Mouse (Mus musculus): ENCODE data around the gene Prcd. TPM values are rescaled to one million over a fixed set of nuclear protein-coding genes. Genes with fewer than 3 reads are reported as not detected.

Prcd gene
- polyA plus RNA-seq, 1 experiment from 2014 or later, result 0.25 TPM

DNA sequence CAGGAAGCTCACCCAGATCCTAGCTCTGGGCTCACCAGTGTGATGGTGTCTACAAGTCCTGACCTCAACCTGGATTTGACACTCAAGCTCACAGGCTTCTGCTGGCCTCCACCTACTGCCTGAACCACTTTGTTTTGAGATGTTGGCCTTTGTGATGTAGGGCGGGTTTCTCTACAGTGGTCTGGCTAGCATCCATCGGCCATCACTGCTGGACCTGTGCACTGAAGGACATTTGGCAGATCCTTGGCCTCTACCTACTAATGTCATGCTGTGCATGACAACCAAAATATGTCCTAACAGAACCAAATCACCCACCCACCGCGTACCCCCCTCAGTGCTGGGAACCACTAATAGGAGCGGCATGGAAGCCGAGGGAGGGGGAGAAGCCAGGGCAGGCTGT, 25.8 kb downstream of the Prcd start:
- no peak for DNase-seq (ENCODE audit: low spot score)
- no peaks in the 10 kb centered on the region for H3K9me3 ChIP-seq (replicated peaks)
- no peak overlapping the region for H3K4me3 ChIP-seq
- no peaks in the 10 kb centered on the region for H3K27me3 ChIP-seq (ENCODE audit: low read depth, poor library complexity, severe bottlenecking)
- H3K36me3 ChIP-seq, result peaks cover 96% of the 10 kb centered on the region
- H3K4me1 ChIP-seq, result peaks cover 9% of the 10 kb centered on the region
- 93% methylated on average over 6 of the region's 6 CpGs for WGBS
- H3K27ac ChIP-seq, result no peak overlapping the region

DNA sequence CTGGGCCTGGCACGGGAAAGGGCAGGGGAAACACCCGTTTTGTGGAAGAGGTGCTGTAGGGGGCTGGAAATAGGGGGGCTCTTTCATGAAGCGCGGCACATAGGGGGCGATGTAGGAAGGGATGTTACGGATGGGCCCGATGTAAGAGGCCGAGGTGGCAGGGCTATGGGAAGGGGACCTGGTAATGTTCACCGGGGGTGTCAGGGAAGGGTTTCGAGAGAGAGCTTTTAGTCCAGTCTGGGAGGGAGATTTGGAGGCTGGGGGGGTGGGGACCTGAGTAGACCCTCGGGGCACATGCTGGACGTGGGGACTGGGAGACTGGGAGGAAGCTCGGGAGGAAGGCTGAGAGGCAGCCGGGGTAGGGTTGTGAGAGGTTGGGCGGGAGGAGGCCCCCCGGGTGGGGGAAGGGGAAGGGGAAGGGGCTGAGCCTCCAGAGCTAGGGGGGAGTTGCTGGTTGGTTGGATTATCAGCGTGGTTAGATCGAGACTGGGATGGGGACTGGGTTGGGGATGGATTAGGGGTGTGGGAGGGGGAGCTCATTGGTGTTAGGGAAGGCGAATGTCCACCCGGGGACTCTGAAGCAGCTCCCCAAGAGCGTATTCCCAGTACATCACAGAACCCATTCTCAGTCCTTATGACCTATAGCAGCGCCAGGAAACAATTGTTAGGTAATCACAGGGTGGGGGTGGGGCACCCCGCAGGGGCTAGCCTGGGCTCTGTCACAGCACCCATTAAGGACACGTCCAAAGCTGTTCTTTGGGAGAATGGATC, 27.2 kb downstream of the Prcd start:
- Histone ChIP-seq H3K9me3 (replicated peaks) (no peaks in the 10 kb centered on the region), H3K4me1 (peaks cover 9% of the 10 kb centered on the region), H3K27me3 (ENCODE audit: low read depth, poor library complexity, severe bottlenecking) (no peaks in the 10 kb centered on the region), H3K27ac (no peak overlapping the region), H3K4me3 (no peak overlapping the region), H3K36me3 (peaks cover 96% of the 10 kb centered on the region)
- 76% methylated on average over 24 of the region's 24 CpGs for WGBS
- DNase-seq (ENCODE audit: low spot score), result no peak

DNA sequence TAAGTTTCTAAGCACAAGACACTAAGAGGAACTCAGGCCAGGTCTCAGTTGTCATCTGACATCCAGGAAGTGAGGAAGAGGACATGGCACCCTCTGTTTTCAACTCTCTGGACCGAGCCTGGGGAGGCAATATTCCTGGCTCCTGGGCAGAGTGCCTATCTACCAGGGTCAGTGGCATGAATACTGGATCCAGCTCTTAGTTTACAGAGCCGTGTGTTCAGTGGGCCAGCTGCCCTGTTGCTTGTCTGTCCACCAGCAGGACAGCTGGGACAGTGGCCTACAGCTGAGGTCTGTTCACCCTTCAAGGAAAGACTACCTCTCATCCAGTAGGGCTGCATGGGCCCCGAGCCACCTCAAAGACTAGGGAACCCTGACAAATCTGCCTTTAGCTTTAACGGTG, 27.8 kb downstream of the Prcd start:
- no peak for DNase-seq (ENCODE audit: low spot score)
- Histone ChIP-seq H3K36me3 (peaks cover 96% of the 10 kb centered on the region), H3K27me3 (ENCODE audit: low read depth, poor library complexity, severe bottlenecking) (no peaks in the 10 kb centered on the region), H3K27ac (no peak overlapping the region), H3K4me3 (no peak overlapping the region), H3K9me3 (replicated peaks) (no peaks in the 10 kb centered on the region), H3K4me1 (peaks cover 9% of the 10 kb centered on the region)
- 88% methylated on average over 4 of the region's 4 CpGs for WGBS

DNA sequence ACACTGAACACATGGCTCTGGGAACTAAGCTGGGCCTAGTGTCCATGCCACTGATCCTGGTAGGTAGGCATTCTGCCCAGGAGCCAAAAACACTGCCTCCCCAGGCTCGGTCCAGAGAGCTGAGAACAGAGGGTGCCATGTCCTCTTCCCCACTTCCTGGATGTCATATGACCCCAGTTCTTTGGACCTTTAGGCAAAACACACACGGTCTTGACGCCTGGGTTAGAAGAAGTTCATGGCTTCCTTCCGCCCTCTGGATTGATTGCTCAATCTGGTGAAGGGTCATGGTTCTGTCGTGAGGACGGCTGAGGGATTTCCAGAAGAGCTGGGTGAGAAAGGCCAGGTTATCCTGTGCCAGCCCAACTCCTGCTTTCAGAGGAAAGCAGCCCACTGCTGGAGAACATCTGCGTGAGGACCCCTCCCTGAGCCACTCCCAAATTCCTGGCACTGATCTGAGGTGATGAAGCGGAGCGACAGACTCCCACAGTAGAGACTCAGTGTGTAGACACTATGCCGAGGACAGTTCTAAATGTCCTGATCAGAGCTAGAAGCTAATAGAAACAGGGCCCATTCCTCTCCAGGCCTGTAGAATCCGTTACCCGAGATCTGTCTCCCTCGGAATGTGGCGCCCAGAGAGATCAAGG, 29.3 kb downstream of the Prcd start:
- peaks cover 83% of the 10 kb centered on the region for H3K36me3 ChIP-seq
- H3K9me3 ChIP-seq (replicated peaks), result no peaks in the 10 kb centered on the region
- H3K27ac ChIP-seq, result no peak overlapping the region
- 83% methylated on average over 14 of the region's 14 CpGs for WGBS
- H3K4me1 ChIP-seq, result peaks cover 9% of the 10 kb centered on the region
- no peak overlapping the region for H3K4me3 ChIP-seq
- no peaks in the 10 kb centered on the region for H3K27me3 ChIP-seq (ENCODE audit: low read depth, poor library complexity, severe bottlenecking)
- DNase-seq (ENCODE audit: low spot score), result no peak

DNA sequence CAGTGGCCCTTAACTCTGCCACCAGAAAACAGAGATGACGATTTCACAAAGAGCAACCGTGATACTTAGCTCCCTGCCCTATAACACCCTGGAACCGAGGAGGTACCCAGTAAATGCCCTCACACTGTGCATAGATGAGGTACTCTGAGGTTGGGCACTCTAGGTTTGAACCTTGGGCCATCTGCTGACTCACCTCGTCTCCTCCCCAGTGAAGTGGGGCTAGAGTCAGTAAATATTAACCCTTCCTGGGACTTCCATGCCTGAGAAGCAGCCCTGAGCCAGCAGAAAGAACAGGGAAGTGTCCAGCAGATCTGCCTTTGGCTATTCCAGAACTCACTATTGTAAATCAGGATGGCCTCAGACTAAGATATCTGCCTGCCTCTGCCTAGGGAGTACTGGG, 30.4 kb downstream of the Prcd start:
- no peak for DNase-seq (ENCODE audit: low spot score)
- Histone ChIP-seq H3K27ac (no peak overlapping the region), H3K4me3 (no peak overlapping the region), H3K27me3 (ENCODE audit: low read depth, poor library complexity, severe bottlenecking) (no peaks in the 10 kb centered on the region), H3K4me1 (peaks cover 14% of the 10 kb centered on the region), H3K36me3 (peaks cover 71% of the 10 kb centered on the region), H3K9me3 (replicated peaks) (no peaks in the 10 kb centered on the region)
- WGBS, result 80% methylated on average over 4 of the region's 4 CpGs

DNA sequence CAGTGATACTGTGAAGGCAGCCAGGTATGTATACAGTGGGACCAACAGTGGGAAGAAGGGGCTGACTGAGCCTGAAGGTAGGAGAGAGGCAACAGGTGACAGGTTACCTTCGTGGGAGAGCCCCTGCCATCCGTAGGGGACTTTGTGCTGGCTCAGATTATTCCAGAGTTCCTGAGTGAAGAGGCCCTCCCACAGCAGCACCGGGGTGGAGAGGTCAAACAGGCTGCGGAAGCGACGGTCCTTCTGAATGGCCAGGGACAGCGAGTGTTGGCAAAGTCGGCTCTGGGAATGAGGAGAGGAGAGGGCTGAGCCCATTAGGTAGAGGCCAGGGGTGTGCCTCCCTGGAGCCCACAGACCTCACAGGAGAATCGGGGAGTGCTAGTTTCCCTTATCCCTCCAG, 32.4 kb downstream of the Prcd start:
- peaks cover 11% of the 10 kb centered on the region; the same call in 1 of the 2 replicates for H3K4me1 ChIP-seq
- H3K27ac ChIP-seq, result no peak overlapping the region
- 83% methylated on average over 9 of the region's 9 CpGs for WGBS
- peaks cover 52% of the 10 kb centered on the region for H3K36me3 ChIP-seq
- no peak for DNase-seq (ENCODE audit: low spot score)
- no peaks in the 10 kb centered on the region for H3K9me3 ChIP-seq (replicated peaks)
- H3K4me3 ChIP-seq, result no peak overlapping the region
- H3K27me3 ChIP-seq (ENCODE audit: low read depth, poor library complexity, severe bottlenecking), result no peaks in the 10 kb centered on the region

DNA sequence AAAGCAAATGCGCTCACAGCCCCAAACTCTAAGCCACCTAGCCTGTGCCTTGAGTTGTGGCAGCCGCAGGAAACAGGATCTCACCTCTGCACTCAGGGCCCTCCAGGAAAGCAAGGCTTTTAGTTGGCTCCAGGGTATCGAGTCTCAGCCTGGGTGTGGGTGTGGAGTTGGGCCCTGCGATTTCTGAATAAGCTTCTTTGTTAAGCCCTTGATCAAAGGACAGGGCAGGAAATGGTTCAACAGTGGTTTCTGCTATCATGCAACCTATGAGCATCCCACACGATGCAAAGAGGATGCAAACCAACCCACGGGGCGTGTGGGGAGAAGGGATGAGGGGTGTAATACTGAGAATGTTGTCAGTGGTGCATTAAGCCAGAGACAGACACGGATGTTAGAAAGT, 34.6 kb downstream of the Prcd start:
- H3K4me1 ChIP-seq, result peaks cover 13% of the 10 kb centered on the region; the same call in 1 of the 2 replicates
- no peaks in the 10 kb centered on the region for H3K9me3 ChIP-seq (replicated peaks)
- H3K36me3 ChIP-seq, result peaks cover 30% of the 10 kb centered on the region
- H3K27ac ChIP-seq, result no peak overlapping the region; the same call in 1 of the 2 replicates
- WGBS, result 83% methylated on average over 8 of the region's 8 CpGs
- peaks cover 6% of the 10 kb centered on the region for H3K27me3 ChIP-seq (ENCODE audit: low read depth, poor library complexity, severe bottlenecking)
- no peak overlapping the region for H3K4me3 ChIP-seq
- DNase-seq (ENCODE audit: low spot score), result no peak

DNA sequence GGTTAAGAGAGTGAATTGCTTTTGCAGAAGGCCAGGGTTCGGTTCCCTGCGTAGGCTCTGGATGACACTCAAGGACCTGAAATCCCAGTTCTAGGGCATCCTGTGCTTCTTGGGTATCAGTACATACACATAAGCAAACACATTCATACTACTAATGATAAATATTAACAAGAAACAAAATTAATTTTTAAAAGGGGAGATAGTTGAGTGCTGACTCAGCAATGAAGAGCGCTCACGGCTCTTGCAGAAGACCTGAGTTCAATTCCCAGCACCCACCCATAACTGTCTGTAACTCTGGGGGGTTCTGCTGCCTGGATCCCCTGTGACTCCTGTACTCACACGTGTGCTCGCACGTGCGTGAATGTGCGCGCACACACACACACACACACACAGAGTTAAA, 36.3 kb downstream of the Prcd start:
- WGBS, result 96% methylated on average over 10 of the region's 10 CpGs

DNA sequence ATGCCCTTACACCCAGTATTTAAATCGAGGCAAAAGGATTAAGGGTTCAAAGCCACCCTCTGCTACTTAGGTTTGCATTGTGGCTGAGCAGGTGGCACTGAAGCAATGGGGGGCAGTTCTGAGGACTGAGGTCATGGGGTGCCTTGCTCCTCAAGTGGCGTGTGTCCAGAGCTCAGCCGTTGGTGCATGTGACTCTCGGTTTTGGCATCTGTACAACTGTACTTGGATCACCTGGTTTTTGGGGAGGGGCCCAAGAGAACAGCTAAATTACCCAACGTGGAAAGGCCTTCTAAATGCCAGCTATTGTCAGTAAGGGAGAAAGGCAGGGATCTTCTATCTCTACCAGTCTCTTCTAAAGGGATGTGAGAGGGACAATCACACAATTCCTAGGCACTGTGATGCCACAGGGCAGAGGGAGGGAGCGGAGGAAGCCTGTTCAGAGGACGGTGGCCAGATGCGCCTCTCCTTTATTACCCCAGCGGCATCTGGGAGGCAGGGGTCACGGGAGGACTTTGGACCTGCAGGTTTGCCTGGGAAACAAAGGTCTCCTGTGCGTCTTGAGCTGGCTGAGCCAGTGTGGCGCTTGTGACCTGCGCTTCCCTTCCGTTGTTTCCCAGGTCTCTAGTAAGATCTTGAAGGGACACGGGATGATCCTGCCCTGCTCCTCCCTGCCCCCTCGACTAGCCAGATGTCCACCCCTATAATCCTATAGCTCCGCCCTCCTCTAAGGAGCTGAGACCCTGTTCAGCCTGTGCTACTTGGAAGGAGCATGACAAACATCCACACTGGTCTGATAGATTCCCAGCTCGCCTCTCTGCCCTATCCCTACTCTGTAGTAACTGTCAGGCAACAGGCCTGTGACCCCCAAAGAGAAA, 37.6 kb downstream of the Prcd start:
- 43% methylated on average over 18 of the region's 18 CpGs for WGBS
- Histone ChIP-seq H3K27me3 (ENCODE audit: low read depth, poor library complexity, severe bottlenecking) (peaks cover 36% of the 10 kb centered on the region), H3K27ac (no peak overlapping the region), H3K9me3 (replicated peaks) (no peaks in the 10 kb centered on the region), H3K4me3 (no peak overlapping the region), H3K36me3 (peaks cover 4% of the 10 kb centered on the region; the same call in 1 of the 2 replicates), H3K4me1 (peaks cover 32% of the 10 kb centered on the region)
- no peak for DNase-seq (ENCODE audit: low spot score)

More for the DNA sequence above, 36.3 kb downstream of the Prcd start:
- DNase-seq (ENCODE audit: low spot score), result no peak
- Histone ChIP-seq H3K27ac (no peak overlapping the region), H3K4me3 (no peak overlapping the region), H3K9me3 (replicated peaks) (no peaks in the 10 kb centered on the region), H3K27me3 (ENCODE audit: low read depth, poor library complexity, severe bottlenecking) (peaks cover 22% of the 10 kb centered on the region), H3K4me1 (peaks cover 23% of the 10 kb centered on the region), H3K36me3 (peaks cover 17% of the 10 kb centered on the region)

DNA sequence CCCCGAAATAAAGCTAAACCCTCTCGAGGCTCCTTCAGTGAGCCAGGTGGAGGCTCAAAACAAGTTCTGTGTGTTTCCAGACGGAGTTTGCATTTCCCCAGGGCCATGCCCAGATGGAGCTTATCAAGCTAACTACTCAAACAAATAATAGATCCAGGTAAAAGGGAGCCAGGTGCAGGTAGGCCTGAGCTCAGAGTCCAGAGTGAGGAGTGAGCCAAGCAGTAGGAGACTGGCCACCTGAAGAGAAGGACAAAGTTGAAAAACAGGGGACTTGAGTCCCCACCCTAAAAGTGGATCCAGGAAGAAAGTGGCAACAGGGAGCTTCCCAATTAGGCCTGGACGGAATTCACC, 40.5 kb downstream of the Prcd start:
- Histone ChIP-seq H3K36me3 (no peaks in the 10 kb centered on the region), H3K27ac (peak overlapping the region; percentile 74), H3K4me3 (peak overlapping the region; percentile 57), H3K4me1 (peaks cover 27% of the 10 kb centered on the region), H3K27me3 (ENCODE audit: low read depth, poor library complexity, severe bottlenecking) (peaks cover 59% of the 10 kb centered on the region), H3K9me3 (replicated peaks) (no peaks in the 10 kb centered on the region)
- WGBS, result 40% methylated on average over 4 of the region's 4 CpGs
- no peak for DNase-seq (ENCODE audit: low spot score)

DNA sequence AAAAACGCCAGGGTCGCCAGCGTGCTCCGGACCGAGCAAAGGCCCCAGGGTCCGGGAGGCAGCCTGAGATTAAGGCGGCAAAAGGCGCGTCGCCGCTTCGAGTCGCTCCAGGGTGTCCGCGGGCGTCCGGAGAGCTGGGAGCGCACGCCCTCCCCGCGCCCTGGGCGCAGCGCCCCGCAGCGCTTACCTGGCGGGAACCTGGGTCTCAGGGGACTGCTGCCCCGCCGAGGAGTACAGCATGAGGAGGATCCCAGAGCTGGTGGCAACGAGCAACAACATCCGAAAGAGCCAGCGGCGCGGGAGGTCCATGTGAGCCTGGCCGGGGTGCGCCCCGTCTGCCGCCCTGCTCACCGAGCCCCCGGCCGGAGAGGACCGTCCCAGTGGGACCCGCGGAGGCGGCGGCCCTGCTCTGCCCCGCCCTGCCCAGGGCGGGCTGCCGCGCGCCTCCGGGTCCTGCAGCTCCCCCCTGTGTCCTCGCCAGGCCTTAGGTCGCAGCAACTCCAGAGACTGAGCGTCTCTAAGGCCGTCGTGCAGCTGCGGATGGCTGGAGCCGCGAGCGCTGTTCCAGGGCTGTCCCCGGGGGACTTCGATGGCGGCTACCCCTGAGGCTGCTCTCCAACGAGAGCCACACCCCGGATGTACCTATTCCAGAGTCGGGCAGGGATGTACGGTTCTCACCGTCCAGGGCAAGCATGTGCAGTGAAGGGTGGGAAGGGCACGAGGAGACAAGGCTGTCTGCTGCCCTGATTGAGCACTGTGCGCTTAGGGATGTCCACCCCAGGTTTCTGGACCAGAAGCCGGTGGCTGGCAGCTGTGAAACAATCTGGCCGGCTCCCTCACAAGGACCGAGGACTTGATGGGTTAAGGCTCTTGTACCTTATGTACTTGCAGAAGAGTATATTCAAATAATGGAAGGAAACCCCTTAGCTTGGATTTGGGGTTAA, 41.2 kb downstream of the Prcd start:
- H3K36me3 ChIP-seq, result no peaks in the 10 kb centered on the region
- WGBS, result 2% methylated on average over 73 of the region's 73 CpGs
- peaks cover 59% of the 10 kb centered on the region for H3K27me3 ChIP-seq (ENCODE audit: low read depth, poor library complexity, severe bottlenecking)
- no peaks in the 10 kb centered on the region for H3K9me3 ChIP-seq (replicated peaks)
- H3K4me1 ChIP-seq, result peaks cover 25% of the 10 kb centered on the region
- H3K4me3 ChIP-seq, result peak overlapping the region; percentile 57
- H3K27ac ChIP-seq, result peak overlapping the region; percentile 74
- DNase-seq (ENCODE audit: low spot score), result peak; percentile 62

Measured in limb, embryonic 10.5 days (tissue).